Mouse (Mus musculus) brain, embryonic 18.5 days (tissue): ENCODE data around the gene Rheb.
"Not testable (repeated sequence)": the region's sequence is repeated elsewhere in the genome, so short reads cannot be mapped to it uniquely, and the experiment has no call there.

Source experiments
- DNase-seq: peaks from one replicate; pipeline ENCODE4 v3.0.0-alpha.2; 2012; ENCODE audit warnings: low read depth, low spot score

Rheb gene

GRCm38 (mm10) chr5:24797858-24798257 lies 44.6 kb downstream of the Rheb start:
- no peak for DNase-seq

- DNase-seq = no peak
Measured at GRCm38 (mm10) chr5:24792961-24793360, 49.5 kb downstream of the Rheb start.

- DNase-seq = no peak
Measured at GRCm38 (mm10) chr5:24782957-24783356, 59.5 kb downstream of the Rheb start.

- no peak for DNase-seq
Measured at GRCm38 (mm10) chr5:24781048-24781447, 61.4 kb downstream of the Rheb start.

- no peak for DNase-seq
Measured at GRCm38 (mm10) chr5:24779881-24780512, 62.4 kb downstream of the Rheb start.

GRCm38 (mm10) chr5:24779321-24779720 lies 63.1 kb downstream of the Rheb start:
- DNase-seq = no peak

- DNase-seq = no peak
Measured at GRCm38 (mm10) chr5:24778843-24779140, 63.6 kb downstream of the Rheb start.

GRCm38 (mm10) chr5:24778082-24778842 lies 64.2 kb downstream of the Rheb start:
- DNase-seq = no peak

GRCm38 (mm10) chr5:24776681-24777080 lies 65.7 kb downstream of the Rheb start:
- DNase-seq = no peak

- not testable (repeated sequence) for DNase-seq
Measured at GRCm38 (mm10) chr5:24774549-24774948, 67.9 kb downstream of the Rheb start.

GRCm38 (mm10) chr5:24757816-24758215 lies 84.6 kb downstream of the Rheb start, which contains the start of gene Crygn:
TSS of gene Crygn (minus strand) at chr5:24758008.
- DNase-seq = no peak

GRCm38 (mm10) chr5:24756931-24757330 lies 85.5 kb downstream of the Rheb start:
- DNase-seq = no peak
